Mouse (Mus musculus): ENCODE results near the gene Samd7. TPM values are rescaled to one million over a fixed set of nuclear protein-coding genes. Genes with fewer than 3 reads are reported as not detected.
A peak's percentile ranks its signal among the peaks of the same experiment; 100 is the strongest.

The Samd7 gene
- polyA plus RNA-seq, 1 experiment: 0.08 TPM

DNA sequence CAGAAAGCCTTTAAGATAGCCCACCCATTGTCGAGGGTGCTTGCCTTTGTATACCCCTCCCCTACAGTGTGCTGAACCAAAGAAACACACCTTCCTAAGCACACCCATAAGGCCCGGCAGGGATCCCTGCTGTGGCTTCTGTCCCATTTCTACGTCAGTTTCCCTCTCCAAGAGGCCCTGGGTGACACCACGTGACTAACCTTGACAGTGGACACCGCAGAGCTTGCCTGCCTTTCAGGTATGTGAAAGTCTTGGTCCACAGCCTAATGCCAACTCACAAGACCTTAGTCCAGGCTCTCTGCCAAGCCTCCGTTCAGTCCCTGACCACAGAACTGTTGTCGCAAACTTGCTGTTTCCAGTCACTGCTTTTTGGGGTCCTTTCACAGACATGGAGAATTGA is 20.1 kb downstream of the Samd7 start:
- DNase-seq (ENCODE audit: low read depth): peak; percentile 1
- TF ChIP-seq POLR2A (IDR thresholded peaks at IDR 0.05; ENCODE audit: borderline replicate concordance, extremely low read depth, insufficient read depth, insufficient read length, poor library complexity, severe bottlenecking): no peak
- no peak for TF ChIP-seq CTCF (IDR thresholded peaks at IDR 0.05; ENCODE audit: borderline replicate concordance, extremely low read depth, insufficient read depth, insufficient read length)

GRCm38 (mm10) chr3:30767271-30767670 is 21.2 kb downstream of the Samd7 start:
- TF ChIP-seq CTCF (IDR thresholded peaks at IDR 0.05; ENCODE audit: borderline replicate concordance, extremely low read depth, insufficient read depth, insufficient read length) (no peak), POLR2A (IDR thresholded peaks at IDR 0.05; ENCODE audit: borderline replicate concordance, extremely low read depth, insufficient read depth, insufficient read length, poor library complexity, severe bottlenecking) (no peak)
- no peak for DNase-seq (ENCODE audit: low read depth)

GRCm38 (mm10) chr3:30769755-30770515 is 23.8 kb downstream of the Samd7 start:
- TF ChIP-seq POLR2A (IDR thresholded peaks at IDR 0.05; ENCODE audit: borderline replicate concordance, extremely low read depth, insufficient read depth, insufficient read length, poor library complexity, severe bottlenecking) (no peak), CTCF (IDR thresholded peaks at IDR 0.05; ENCODE audit: borderline replicate concordance, extremely low read depth, insufficient read depth, insufficient read length) (no peak)
- DNase-seq (ENCODE audit: low read depth): no peak

GRCm38 (mm10) chr3:30771560-30771959 is 25.5 kb downstream of the Samd7 start:
- DNase-seq (ENCODE audit: low read depth): no peak
- no peak for TF ChIP-seq CTCF (IDR thresholded peaks at IDR 0.05; ENCODE audit: borderline replicate concordance, extremely low read depth, insufficient read depth, insufficient read length)
- TF ChIP-seq POLR2A (IDR thresholded peaks at IDR 0.05; ENCODE audit: borderline replicate concordance, extremely low read depth, insufficient read depth, insufficient read length, poor library complexity, severe bottlenecking): no peak

- no peak for TF ChIP-seq POLR2A (IDR thresholded peaks at IDR 0.05; ENCODE audit: borderline replicate concordance, extremely low read depth, insufficient read depth, insufficient read length, poor library complexity, severe bottlenecking)
- TF ChIP-seq CTCF (IDR thresholded peaks at IDR 0.05; ENCODE audit: borderline replicate concordance, extremely low read depth, insufficient read depth, insufficient read length): no peak
- DNase-seq (ENCODE audit: low read depth): no peak
Measured at GRCm38 (mm10) chr3:30772631-30773030, 26.5 kb downstream of the Samd7 start.

DNA sequence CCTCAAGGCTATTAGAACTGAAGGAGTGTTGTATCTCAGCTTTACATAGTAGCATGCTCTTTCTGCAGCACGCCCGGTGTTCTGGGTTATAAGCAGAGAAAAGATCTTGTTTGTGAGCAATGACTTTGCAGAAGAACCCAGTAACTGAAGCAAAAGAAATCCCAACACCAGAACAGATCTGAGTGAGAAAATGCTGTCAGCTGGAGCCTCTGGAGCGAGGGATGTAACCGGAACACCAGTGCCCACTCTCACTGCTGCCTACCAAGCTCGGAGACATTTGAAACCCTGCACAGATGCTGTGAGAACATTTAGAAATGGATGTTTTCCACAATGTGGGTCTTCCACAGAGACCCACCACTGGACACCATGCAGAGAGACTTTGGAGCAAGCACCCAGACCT is 28.6 kb downstream of the Samd7 start:
- TF ChIP-seq CTCF (IDR thresholded peaks at IDR 0.05; ENCODE audit: borderline replicate concordance, extremely low read depth, insufficient read depth, insufficient read length) (no peak), POLR2A (IDR thresholded peaks at IDR 0.05; ENCODE audit: borderline replicate concordance, extremely low read depth, insufficient read depth, insufficient read length, poor library complexity, severe bottlenecking) (no peak)
- DNase-seq (ENCODE audit: low read depth): no peak

DNA sequence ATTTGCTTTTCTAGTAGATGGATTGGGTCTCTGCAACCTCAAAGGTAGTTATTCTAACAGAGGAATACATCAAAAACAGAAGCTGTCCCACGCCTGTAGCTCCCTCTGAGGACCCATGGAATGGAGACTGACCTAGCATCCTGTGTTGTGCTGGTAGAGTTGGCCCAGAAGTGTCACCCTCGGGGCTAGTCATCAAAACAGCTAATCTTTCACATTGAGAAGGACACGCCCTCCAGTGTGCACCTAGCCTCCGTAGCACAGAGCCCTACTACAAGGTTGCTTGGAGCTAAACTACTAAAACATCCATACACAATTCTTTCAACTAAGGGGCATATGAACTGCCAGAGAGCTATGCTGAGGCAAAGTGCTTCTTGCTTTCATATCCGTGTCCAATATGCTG is 31.9 kb downstream of the Samd7 start:
- TF ChIP-seq CTCF (IDR thresholded peaks at IDR 0.05; ENCODE audit: borderline replicate concordance, extremely low read depth, insufficient read depth, insufficient read length): no peak
- TF ChIP-seq POLR2A (IDR thresholded peaks at IDR 0.05; ENCODE audit: borderline replicate concordance, extremely low read depth, insufficient read depth, insufficient read length, poor library complexity, severe bottlenecking): no peak
- no peak for DNase-seq (ENCODE audit: low read depth)

DNA sequence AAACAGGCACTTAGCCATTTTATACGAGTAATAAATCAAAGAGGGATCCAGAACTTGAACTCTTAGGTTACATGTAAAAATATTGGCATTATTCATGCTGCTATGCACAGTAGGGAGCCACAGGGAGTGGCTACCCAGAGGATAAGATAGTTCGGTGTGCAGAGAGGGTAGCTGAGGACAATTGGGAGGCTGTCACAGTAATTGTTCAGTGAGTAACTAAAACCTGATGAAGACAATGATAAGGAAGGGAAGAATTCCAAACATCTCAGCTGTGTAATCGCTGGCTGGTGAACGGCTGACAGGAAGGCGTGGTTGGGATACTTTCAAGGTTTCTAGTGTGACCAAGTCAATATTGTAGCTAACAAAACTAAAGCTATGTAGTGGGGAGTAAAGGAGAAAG is 42.4 kb downstream of the Samd7 start:
- no peak for DNase-seq (ENCODE audit: low read depth)
- TF ChIP-seq POLR2A (IDR thresholded peaks at IDR 0.05; ENCODE audit: borderline replicate concordance, extremely low read depth, insufficient read depth, insufficient read length, poor library complexity, severe bottlenecking) (no peak), CTCF (IDR thresholded peaks at IDR 0.05; ENCODE audit: borderline replicate concordance, extremely low read depth, insufficient read depth, insufficient read length) (no peak)

DNA sequence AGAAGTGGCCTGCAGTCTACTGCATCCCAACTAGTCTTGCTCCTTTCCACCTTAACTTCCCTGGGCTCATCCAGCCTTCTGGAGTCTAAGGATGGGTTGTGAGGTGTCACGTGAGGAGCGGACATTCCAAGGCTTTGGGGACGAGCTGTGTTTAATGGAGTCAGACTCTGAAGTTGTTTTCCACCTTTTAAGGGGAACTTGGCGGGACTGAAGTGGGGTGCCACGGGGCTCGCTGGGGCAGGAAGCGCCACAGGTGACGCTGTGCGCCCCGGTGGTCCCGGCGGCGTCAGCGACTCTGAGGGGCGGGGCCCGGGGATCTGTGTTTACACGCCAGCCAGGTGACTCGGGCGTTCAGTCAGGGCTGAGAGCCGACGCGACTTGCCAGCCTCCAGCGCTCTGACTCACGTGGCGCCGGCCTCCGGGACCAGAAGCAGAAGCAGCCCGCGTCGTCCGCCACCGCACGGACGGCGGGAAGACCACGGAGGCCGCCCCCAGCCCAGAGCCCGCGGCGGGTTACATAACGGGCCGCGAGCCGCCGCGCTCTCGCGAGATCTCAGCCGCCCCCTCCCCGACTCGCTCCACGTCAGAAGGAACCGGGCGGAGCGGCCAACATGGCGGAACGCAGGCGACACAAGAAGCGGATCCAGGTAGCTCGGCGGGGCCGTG is 46.8 kb downstream of the Samd7 start, which contains the start of gene Sec62:
Sec62 (plus strand) TSS at position 139 of the 666 bp plus-strand sequence.
- peak; percentile 97 for DNase-seq (ENCODE audit: low read depth)
- TF ChIP-seq CTCF (IDR thresholded peaks at IDR 0.05; ENCODE audit: borderline replicate concordance, extremely low read depth, insufficient read depth, insufficient read length): no peak
- peak; percentile 85 for TF ChIP-seq POLR2A (IDR thresholded peaks at IDR 0.05; ENCODE audit: borderline replicate concordance, extremely low read depth, insufficient read depth, insufficient read length, poor library complexity, severe bottlenecking)

- no peak for TF ChIP-seq CTCF (IDR thresholded peaks at IDR 0.05; ENCODE audit: borderline replicate concordance, extremely low read depth, insufficient read depth, insufficient read length)
- TF ChIP-seq POLR2A (IDR thresholded peaks at IDR 0.05; ENCODE audit: borderline replicate concordance, extremely low read depth, insufficient read depth, insufficient read length, poor library complexity, severe bottlenecking): 0 out of 2 replicates have a peak, but pooled peaks have one; percentile 3
- DNase-seq (ENCODE audit: low read depth): peak; percentile 56
Measured at GRCm38 (mm10) chr3:30793403-30794221, 47.5 kb downstream of the Samd7 start.

DNA sequence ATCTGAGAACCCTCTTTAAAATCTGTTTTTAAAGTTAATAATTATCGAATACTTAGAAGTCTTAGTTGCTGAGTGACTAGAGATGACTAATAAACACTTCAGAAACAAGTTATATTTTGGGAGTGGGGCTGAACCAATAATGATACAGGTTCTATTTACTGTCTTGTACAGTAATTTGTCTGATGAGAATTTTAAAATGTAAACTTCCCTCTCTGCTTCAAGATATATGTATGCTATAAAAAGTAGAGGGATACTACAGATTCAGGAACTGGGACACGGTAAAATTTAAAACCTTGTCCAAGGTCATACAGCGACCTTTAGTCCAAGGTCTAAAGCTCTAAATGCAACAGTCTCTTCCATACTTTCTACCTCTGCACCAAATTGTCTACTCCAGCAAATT is 56.1 kb downstream of the Samd7 start:
- TF ChIP-seq POLR2A (IDR thresholded peaks at IDR 0.05; ENCODE audit: borderline replicate concordance, extremely low read depth, insufficient read depth, insufficient read length, poor library complexity, severe bottlenecking) (no peak), CTCF (IDR thresholded peaks at IDR 0.05; ENCODE audit: borderline replicate concordance, extremely low read depth, insufficient read depth, insufficient read length) (no peak)
- no peak for DNase-seq (ENCODE audit: low read depth)

All from brain, embryonic 14.5 days (tissue).